Mouse (Mus musculus) left cerebral cortex, adult 8-10 months (tissue): ENCODE measurements around the gene Cenpe. TPM values are rescaled to one million over a fixed set of nuclear protein-coding genes. Genes with fewer than 3 reads are reported as not detected.

ENCODE experiments used
- total RNA-seq, 4 experiments: library from RNA; stranded (reverse); gene quantifications; 2 replicates each; pipeline ENCODE4 v1.2.4; 2022

Gene Cenpe
- total RNA-seq, 4 experiments from 2014 or later, result 1.2 to 2.4 (median 1.2) TPM

Other genes with a start within 250 kb of the Cenpe start
- gene Bdh2, start 68.7 kb downstream of the Cenpe start, total RNA-seq, result 1 to 10 TPM; 4.5 to 6.0 (median 5.1) TPM
- 1 to 10 TPM; 3.0 to 4.7 (median 3.6) TPM for gene Slc9b2, start 95.2 kb downstream of the Cenpe start, total RNA-seq
- gene Slc9b1, start 135.5 kb downstream of the Cenpe start, total RNA-seq, result under 1 TPM in 3 of 4 experiments, not detected in 1; 0.35 to 0.74 (median 0.62) TPM
- 10 to 100 TPM; 34.6 to 37.2 (median 35.7) TPM for gene Cisd2, start 211.4 kb downstream of the Cenpe start, total RNA-seq
- 100 to 1,000 TPM; 215 to 235 (median 222) TPM for gene Ube2d3, start 225.6 kb downstream of the Cenpe start, total RNA-seq